Mouse (Mus musculus) cerebellum, adult 9-10 months (tissue): ENCODE data around the gene Olfr906.

Source experiments
- DNase-seq: peaks from one replicate; pipeline ENCODE4 v3.0.0; 2022

Gene Olfr906

DNA sequence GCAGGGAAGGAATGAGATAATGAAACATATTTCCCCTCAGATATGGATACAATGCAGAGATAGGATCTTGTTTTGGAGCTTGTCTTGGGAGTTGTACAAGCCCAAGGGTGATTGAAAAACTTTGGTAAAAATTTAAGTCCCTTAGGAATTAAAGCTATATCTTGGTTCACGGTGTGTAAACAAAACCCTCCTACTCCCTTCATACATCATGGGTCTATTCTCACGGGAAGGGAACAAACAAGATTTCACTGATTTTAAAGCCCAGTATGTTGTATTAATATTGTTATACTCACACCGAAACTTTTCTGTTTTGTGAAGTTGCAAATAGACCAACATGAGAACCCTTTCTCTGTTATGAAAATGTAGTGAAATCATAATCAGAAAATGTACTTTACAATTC, at the start of gene Olfr906:
TSS of gene Olfr906 (plus strand) at position 301 of the 400 bp plus-strand sequence.
- DNase-seq, result no peak

DNA sequence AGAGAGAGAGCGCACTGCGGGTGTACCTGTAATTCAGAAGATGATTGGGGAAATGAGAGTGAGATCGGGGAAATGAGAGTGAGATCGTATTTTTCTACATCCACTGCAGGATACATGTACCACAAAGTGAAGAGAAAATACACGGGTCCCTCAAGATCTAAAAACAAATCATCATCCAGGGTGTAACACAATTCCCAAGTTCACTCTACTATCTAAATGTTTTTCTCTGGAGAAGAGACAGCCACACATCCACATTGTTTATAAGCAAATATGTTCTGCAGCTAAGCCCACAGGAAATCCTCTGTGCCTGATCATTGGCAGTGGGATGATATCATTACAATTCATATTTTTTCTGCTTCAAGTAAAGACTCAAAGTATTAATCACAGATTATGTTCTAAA, 39.5 kb upstream of the Olfr906 start, which contains the start of gene Olfr902:
TSS of gene Olfr902 (plus strand) at position 301 of the 400 bp plus-strand sequence.
- DNase-seq, result no peak

- DNase-seq, result no peak
These were observed 24.0 kb upstream of the Olfr906 start, which contains the start of gene Olfr904 for GRCm38 (mm10) chr9:38462844-38463243. Gene Olfr904 (plus strand): TSS chr9:38463144.

GRCm38 (mm10) chr9:38470807-38471206, 16.1 kb upstream of the Olfr906 start, which contains the start of gene Olfr905:
Gene Olfr905 (plus strand): TSS chr9:38471107.
- DNase-seq, result no peak

- no peak for DNase-seq
These were observed 8.6 kb downstream of the Olfr906 start, which contains the start of gene Olfr907 for GRCm38 (mm10) chr9:38495501-38495900. Gene Olfr907 (plus strand): TSS chr9:38495801.

- DNase-seq, result no peak
These were observed 25.5 kb downstream of the Olfr906 start for GRCm38 (mm10) chr9:38512353-38512752.

DNA sequence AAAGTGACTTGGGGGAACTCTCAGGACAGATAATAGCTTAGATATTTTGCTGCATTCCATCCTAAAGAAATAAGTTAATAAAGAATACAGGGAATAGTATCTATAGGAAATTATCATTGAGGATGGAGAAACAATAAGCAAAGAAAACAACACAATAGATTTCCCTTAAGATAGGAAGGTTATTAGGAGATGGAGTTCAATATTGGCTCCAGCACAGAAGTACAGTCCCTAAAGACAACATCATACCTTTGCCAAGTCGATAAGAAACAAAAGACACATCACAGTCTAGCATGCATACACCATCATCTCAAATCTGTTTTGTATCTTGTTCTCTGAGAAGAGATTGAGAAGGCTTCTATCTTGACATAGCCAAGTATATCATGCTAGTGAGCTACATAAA, 34.4 kb downstream of the Olfr906 start, which contains the start of gene Olfr911-ps1:
TSS of gene Olfr911-ps1 (plus strand) at position 301 of the 400 bp plus-strand sequence.
- DNase-seq, result no peak

- DNase-seq, result no peak
These were observed 50.7 kb downstream of the Olfr906 start, which contains the start of gene Olfr910 for GRCm38 (mm10) chr9:38537549-38537948. Gene Olfr910 (plus strand): TSS chr9:38537849.
